ENCODE assay signal across 7 mouse cellular contexts in the genomic region with DNA sequence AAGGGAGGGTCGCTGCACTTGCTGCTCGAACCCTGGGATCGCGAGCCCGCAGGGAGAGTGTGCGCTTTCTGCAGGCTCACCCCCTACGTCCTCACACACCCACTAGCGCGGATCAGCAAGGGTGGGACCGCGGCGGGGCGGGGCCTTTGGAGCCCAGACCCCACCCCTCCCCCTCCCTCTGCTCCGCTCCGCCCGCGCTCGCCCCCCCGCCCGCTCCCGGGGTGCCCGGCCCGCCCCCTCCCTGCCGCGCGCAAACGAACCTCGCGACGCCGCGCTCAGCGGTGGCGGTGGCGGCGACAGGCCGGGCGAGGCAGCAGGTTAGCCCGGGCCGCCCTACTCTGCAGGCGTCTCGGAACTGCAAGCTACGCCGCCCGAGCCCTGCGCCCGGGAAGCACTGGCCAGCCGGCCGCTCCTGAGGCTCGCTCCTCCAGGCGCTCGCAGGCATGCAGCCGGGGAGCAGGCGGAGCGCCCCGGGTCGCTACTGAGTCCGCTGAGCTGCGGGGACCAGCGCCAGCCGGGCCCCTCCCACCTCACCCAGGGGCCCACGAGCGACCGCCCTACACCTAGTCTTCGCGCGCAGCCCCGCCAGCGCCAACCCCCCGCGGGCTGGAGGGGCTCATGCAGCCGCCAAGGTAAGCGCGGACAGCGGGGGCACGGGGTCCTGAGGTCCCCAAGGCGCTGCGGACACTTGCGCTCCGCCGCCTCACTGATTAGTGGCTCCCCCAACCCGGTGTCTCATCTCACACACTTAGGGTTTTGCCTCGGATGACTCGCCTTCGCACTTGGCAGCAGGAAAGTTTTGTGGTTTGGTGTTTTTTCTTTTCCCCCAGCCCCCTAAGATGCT. TPM values are rescaled to one million over a fixed set of nuclear protein-coding genes. Genes with fewer than 3 reads are reported as not detected.
DNase-seq lines count a peak whose midpoint lies in the region; ATAC-seq and TF ChIP-seq lines count a peak whose summit lies in the region.

A gene (plus strand): TSS at position 253 of the 844 bp plus-strand sequence.

- no peaks in the 10 kb centered on the region for H3K9me3 ChIP-seq in hindbrain, embryonic 12.5 days (replicated peaks)
- H3K9me3 ChIP-seq in stomach, postnatal 0 days (ENCODE audit: control insufficient read depth, low read length) = no peaks in the 10 kb centered on the region

- H3K27ac ChIP-seq in cerebellum, adult 2 months (ENCODE audit: insufficient read depth, low read length) = peak within 1 kb of the TSS; percentile 32; the same call in 1 of the 2 replicates
- H3K27ac ChIP-seq in hindbrain, embryonic 12.5 days = peak within 1 kb of the TSS; percentile 95
- H3K27ac ChIP-seq in stomach, postnatal 0 days (replicated peaks) = peak within 1 kb of the TSS; percentile 89

- H3K27me3 ChIP-seq in cerebellum, adult 2 months (ENCODE audit: control insufficient read depth, insufficient read depth, low read length) = no peaks in the 10 kb centered on the region
- peaks cover 6% of the 10 kb centered on the region for H3K27me3 ChIP-seq in hindbrain, embryonic 12.5 days
- no peaks in the 10 kb centered on the region for H3K27me3 ChIP-seq in stomach, postnatal 0 days (ENCODE audit: control insufficient read depth, insufficient read depth, low read length)

- H3K4me2 ChIP-seq in hindbrain, embryonic 12.5 days (replicated peaks) = peak within 1 kb of the TSS; percentile 85
- H3K4me2 ChIP-seq in stomach, postnatal 0 days (replicated peaks; ENCODE audit: low read depth) = peak within 1 kb of the TSS; percentile 96

- no peaks in the 10 kb centered on the region for H3K36me3 ChIP-seq in hindbrain, embryonic 12.5 days
- H3K36me3 ChIP-seq in stomach, postnatal 0 days (ENCODE audit: control insufficient read depth, insufficient read depth, low read length) = no peaks in the 10 kb centered on the region

- H3K9ac ChIP-seq in hindbrain, embryonic 12.5 days = peak within 1 kb of the TSS; percentile 94
- peak within 1 kb of the TSS; percentile 75 for H3K9ac ChIP-seq in stomach, postnatal 0 days (ENCODE audit: low read length)

- ATAC-seq in hindbrain, embryonic 12.5 days (ENCODE audit: low FRiP score) = peak; percentile 91
- ATAC-seq in megakaryocyte progenitor cell, adult 5-6 weeks (replicated peaks; ENCODE audit: poor library complexity) = 0 out of 2 replicates have a peak, but pooled peaks have one; percentile 18
- ATAC-seq in stomach, postnatal 0 days (ENCODE audit: low FRiP score, low TSS enrichment) = peak; percentile 83

- DNase-seq in adipocyte (ENCODE audit: low spot score) = peak; percentile 29
- peak; percentile 64 to 71 for DNase-seq in cerebellum, adult 2 months
- DNase-seq in gastrocnemius, adult 18-20 months (ENCODE audit: low spot score) = peak; percentile 68
- DNase-seq in left cerebral cortex, adult 8-10 months (ENCODE audit: low spot score in 2 of 2) = no peak
- peak; percentile 77 for DNase-seq in stomach, postnatal 0 days (ENCODE audit: low spot score)

- peak within 1 kb of the TSS; percentile 77 for H3K4me3 ChIP-seq in cerebellum, adult 2 months (replicated peaks; ENCODE audit: insufficient read depth, low read depth, low read length)
- peak within 1 kb of the TSS; percentile 85 for H3K4me3 ChIP-seq in hindbrain, embryonic 12.5 days
- H3K4me3 ChIP-seq in stomach, postnatal 0 days (ENCODE audit: low read depth, low read length) = peak within 1 kb of the TSS; percentile 72

- TF ChIP-seq EP300 in stomach, postnatal 0 days (optimal IDR thresholded peaks at IDR 0.05) = no peak

- under 1% methylated on average over 68 of the region's 85 CpGs for WGBS in cerebellum, adult 2 months
- WGBS in hindbrain, embryonic 12.5 days = under 1% methylated on average over 72 of the region's 85 CpGs
- under 1% methylated on average over 55 of the region's 85 CpGs for WGBS in stomach, postnatal 0 days

- no peak for TF ChIP-seq CTCF in cerebellum, adult 2 months (IDR thresholded peaks at IDR 0.05; ENCODE audit: borderline replicate concordance, insufficient read depth, low read depth, low read length)
- TF ChIP-seq CTCF in stomach, postnatal 0 days (IDR thresholded peaks at IDR 0.05; ENCODE audit: low read depth) = no peak

- TF ChIP-seq POLR2A in cerebellum, adult 2 months (IDR thresholded peaks at IDR 0.05; ENCODE audit: borderline replicate concordance, insufficient read depth, low read length) = 0 out of 2 replicates have a peak, but pooled peaks have one; percentile 14

- H3K4me1 ChIP-seq in cerebellum, adult 2 months (ENCODE audit: control insufficient read depth, insufficient read depth, low read length) = no peaks in the 10 kb centered on the region
- peaks cover 51% of the 10 kb centered on the region for H3K4me1 ChIP-seq in hindbrain, embryonic 12.5 days
- H3K4me1 ChIP-seq in stomach, postnatal 0 days (replicated peaks; ENCODE audit: control insufficient read depth, insufficient read depth) = peaks cover 4% of the 10 kb centered on the region; the same call in 1 of the 2 replicates

RNA-seq across cellular contexts. Expression of the gene that starts here (rescaled TPM):
- 33.5 and 33.6 TPM in 2 replicates for polyA plus RNA-seq in cerebellum, adult 2 months (2012; rRNA removed)
- 10 to 100 TPM; 42.0 to 54.6 TPM for total RNA-seq in gastrocnemius, adult 18-20 months (2021)
- 55.3 and 55.7 TPM in 2 replicates for polyA plus RNA-seq in hindbrain, embryonic 12.5 days (2016; fragmentation: Nextera tagmentation; extraction: Ambion mirVana)
- 10 to 100 TPM; 63.8 to 70.3 (median 64.4) TPM for total RNA-seq in left cerebral cortex, adult 8-10 months (2022)
- total RNA-seq in megakaryocyte progenitor cell, adult 5-6 weeks (2015) = not detected in 2 replicates
- not detected in 2 replicates for total RNA-seq in megakaryocyte progenitor cell, adult 5-6 weeks (2017)
- polyA plus RNA-seq in stomach, postnatal 0 days (2015; fragmentation: Nextera tagmentation; extraction: Ambion mirVana) = 4.5 and 5.7 TPM in 2 replicates

Comparison
In these comparisons a context has a peak if more than half of its experiments do, and no peak if none do; other contexts are left out.
1. RNA of the gene that starts here (total RNA-seq): 63.8 to 70.3 TPM in left cerebral cortex, adult 8-10 months and 42.0 to 54.6 TPM in gastrocnemius, adult 18-20 months; not detected in megakaryocyte progenitor cell, adult 5-6 weeks; every median in the first group is over 10 times any median in the second.
2. Peak in ATAC-seq in megakaryocyte progenitor cell, adult 5-6 weeks; RNA of the gene not detected or under 1 TPM.
3. DNase-seq: peak in adipocyte (single experiment), cerebellum, adult 2 months (2 of 2), gastrocnemius, adult 18-20 months (single experiment) and stomach, postnatal 0 days (single experiment); none in left cerebral cortex, adult 8-10 months (0 of 2).
4. H3K27ac ChIP-seq: peak in every context shown above with its lines; median percentile 95 in hindbrain, embryonic 12.5 days; 89 in stomach, postnatal 0 days; 32 in cerebellum, adult 2 months.
5. ATAC-seq: peak in every context shown above with its lines; median percentile 91 in hindbrain, embryonic 12.5 days; 83 in stomach, postnatal 0 days; 18 in megakaryocyte progenitor cell, adult 5-6 weeks.
6. Peak in every context shown above with its lines, with median percentiles within 50 percentile points of each other: H3K4me3 ChIP-seq.